Mouse (Mus musculus) testis, adult 2 months (tissue): Measurements from ENCODE around the gene 1700057G04Rik.

Experiments used
- CTCF ChIP-seq: fragments of 200-500 bp; IDR thresholded peaks from 2 replicates; pipeline ENCODE4 v1.5.1; 2012; ENCODE audit warnings: low read depth, mild to moderate bottlenecking, inconsistent platforms, low read length, moderate library complexity; ENCODE audit not compliant: control insufficient read depth, insufficient read depth, insufficient replicate concordance
- POLR2A ChIP-seq: fragments of 200-500 bp; IDR thresholded peaks from 2 replicates; pipeline ENCODE4 v1.6.1; 2012; ENCODE audit warnings: low read depth, mild to moderate bottlenecking, inconsistent platforms, low read length, moderate library complexity; ENCODE audit not compliant: control insufficient read depth

DNA sequence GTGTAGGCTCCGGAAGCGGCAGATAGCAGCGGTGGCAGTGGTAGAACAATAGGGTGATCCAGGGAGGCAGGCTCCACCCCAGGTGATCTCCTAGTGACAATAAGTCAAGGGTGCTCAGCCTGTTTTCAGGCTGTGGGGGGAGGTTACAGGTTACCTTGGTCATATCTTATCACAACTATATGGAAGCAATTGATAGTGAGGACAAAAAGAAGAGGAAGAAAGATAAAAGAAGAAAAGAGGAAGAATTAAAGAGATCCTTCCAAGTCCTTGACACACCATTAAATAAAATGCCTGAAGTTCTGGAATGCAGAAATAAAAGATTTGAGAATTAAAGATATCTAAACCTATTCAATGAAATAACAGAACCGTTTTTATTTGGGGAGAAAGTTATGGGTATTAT, 17.6 kb downstream of the 1700057G04Rik start:
- TF ChIP-seq CTCF = no peak
- no peak for TF ChIP-seq POLR2A
